Mouse (Mus musculus) 3134 (cell line): ENCODE measurements around the gene Tppp2.

Experiments used
- DNase-seq: peaks from one replicate; pipeline ENCODE4 v3.0.0-alpha.2; 2011; ENCODE audit warnings: low spot score; ENCODE audit not compliant: insufficient read length; ENCODE audit errors: extremely low read depth

The Tppp2 gene

GRCm38 (mm10) chr14:51918125-51918524 is at the start of gene Tppp2:
Gene Tppp2 (plus strand): TSS chr14:51918425.
- no peak for DNase-seq

- DNase-seq = no peak
Measured at GRCm38 (mm10) chr14:51870756-51871155, 47.5 kb upstream of the Tppp2 start.

DNA sequence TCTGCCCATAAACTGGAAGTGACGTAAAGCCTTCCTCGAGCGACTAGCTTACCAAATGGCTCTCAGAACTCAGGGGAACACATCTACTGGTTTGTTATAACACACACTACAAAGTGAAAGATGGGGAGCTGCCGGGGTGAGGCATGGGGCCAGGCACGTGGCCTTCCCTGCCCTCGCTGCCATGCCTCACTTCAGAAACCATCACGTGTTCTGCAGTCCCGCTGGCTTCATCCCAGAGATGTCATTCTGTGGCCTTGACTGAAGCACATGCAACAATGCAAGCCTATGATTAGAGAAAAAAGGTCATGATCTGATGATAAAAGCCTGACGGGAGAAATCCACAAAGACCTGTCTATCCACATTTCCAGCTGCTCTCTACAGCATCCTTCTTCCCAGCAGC is 46.5 kb upstream of the Tppp2 start:
- no peak for DNase-seq

DNA sequence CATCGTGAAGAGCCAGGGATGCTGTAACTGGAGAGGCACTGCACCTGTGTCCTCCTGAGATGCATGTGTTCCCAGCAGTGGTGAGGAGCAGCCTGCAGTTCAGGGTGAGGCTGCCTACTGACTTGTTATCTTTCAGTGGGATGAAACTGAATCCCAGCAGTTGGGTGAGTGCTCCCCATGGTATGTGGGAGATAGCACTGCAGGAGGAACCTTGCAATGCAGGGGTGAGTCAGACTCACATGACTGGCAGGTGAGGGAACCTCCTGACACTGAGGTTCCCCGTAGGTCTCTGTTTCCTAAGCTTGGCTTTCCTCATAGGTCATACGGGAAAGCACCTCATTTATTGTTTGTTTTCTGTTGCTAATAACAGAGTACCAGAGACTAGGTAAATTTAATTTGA is 40.7 kb upstream of the Tppp2 start:
- no peak for DNase-seq

GRCm38 (mm10) chr14:51883527-51884030 is 34.6 kb upstream of the Tppp2 start:
- DNase-seq = peak; percentile 63

- DNase-seq = no peak
Measured at GRCm38 (mm10) chr14:51884031-51884544, 34.1 kb upstream of the Tppp2 start.

GRCm38 (mm10) chr14:51884598-51885331 is 33.5 kb upstream of the Tppp2 start, which contains the start of gene Mettl17:
Gene Mettl17 (plus strand): TSS chr14:51884842.
- DNase-seq = peak; percentile 93

DNA sequence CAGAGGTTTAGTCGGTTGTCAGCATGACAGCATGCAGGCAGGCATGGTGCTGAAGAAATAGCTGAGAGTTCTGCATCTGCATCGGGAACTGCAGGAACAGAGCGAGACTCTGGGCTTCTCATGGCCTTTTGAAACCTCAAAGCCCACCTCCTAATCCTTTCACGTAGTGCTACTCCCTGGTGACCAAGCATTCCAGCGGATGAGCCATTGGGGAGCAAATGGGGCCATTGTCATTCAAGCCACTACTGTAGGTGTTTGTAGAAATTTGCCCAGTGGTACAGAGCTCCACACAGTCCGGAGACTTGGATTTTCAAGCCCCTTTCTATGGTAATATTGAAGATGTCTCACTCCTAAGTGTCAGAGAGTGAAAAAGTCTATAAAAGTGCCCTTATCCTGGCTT is 32.2 kb upstream of the Tppp2 start:
- DNase-seq = no peak

DNA sequence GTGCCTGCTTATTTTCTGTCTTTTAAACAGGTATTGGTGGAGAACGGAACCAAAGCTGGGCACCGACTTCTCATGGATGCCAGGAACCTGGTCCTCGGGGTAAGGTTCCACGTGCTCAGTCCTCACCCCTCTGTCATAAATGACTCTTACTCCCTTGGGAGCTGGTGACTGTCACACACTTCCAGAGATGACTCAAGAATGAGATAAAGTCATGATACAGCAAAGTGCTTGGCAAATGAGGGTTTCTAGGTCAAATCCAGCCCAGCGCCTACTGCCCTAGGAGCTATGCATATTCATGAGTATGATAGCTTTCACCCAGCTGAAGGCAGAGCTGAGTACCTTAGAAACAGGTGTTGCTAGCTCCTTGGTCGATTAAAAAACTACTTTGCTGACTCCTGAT is 28.4 kb upstream of the Tppp2 start:
- DNase-seq = no peak

- DNase-seq = no peak
Measured at GRCm38 (mm10) chr14:51892191-51892939, 25.9 kb upstream of the Tppp2 start, which contains the start of gene Slc39a2. Gene Slc39a2 (plus strand): TSS chr14:51892889.

- no peak for DNase-seq
Measured at GRCm38 (mm10) chr14:51893094-51893794, 25.0 kb upstream of the Tppp2 start.

- no peak for DNase-seq
Measured at GRCm38 (mm10) chr14:51893809-51894208, 24.4 kb upstream of the Tppp2 start.

- no peak for DNase-seq
Measured at GRCm38 (mm10) chr14:51895071-51895470, 23.2 kb upstream of the Tppp2 start.

DNA sequence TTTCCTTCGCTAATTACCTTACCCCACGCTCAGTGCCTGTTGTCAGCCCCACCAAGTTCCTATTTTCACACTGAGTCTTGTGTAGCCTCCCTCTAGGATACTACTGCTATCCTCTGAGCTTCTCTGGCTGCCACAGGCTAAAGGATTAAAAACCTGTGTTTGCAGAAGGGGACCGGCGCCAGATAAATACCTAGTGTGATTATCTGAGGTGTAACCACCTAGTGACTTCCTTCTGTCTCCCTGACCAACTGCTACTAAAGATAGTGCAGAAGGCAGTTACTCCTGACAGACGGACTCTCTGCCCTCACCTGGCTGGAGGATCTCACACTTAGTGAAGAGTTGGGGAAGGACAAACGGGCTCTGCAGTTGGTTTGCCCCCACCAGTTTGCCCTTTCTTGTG is 22.2 kb upstream of the Tppp2 start:
- DNase-seq = no peak

DNA sequence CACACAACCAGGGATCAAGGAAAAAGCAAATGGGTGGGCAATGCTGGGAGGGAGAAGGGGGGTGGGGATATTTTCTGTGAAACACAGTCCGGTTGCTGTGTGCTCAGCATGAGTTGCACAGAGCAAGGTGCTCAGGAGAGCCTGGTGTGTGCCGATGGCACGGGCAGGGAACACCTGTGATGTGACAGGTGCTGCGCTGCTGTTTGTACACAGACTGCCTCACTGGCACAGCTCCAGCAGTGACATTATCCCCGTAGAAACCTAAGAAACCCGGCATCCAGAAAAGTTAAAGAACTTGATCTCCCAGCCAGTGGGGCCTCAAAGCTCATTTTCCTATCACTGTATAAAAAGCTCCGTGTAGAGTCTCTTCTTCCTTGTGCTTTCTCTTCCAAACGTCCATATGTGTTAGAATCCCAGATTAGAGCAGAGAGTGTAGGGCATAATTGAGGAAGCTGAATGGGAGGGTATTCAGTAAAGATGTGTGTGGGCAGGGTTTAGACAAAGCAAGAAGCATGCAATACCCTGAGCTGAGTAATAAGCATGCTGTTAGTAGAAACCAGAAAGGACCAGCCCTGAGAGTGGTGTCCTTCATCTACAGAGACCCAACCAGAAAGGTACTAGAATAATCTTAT is 21.6 kb upstream of the Tppp2 start:
- no peak for DNase-seq

- no peak for DNase-seq
Measured at GRCm38 (mm10) chr14:51899351-51899750, 18.9 kb upstream of the Tppp2 start.

DNA sequence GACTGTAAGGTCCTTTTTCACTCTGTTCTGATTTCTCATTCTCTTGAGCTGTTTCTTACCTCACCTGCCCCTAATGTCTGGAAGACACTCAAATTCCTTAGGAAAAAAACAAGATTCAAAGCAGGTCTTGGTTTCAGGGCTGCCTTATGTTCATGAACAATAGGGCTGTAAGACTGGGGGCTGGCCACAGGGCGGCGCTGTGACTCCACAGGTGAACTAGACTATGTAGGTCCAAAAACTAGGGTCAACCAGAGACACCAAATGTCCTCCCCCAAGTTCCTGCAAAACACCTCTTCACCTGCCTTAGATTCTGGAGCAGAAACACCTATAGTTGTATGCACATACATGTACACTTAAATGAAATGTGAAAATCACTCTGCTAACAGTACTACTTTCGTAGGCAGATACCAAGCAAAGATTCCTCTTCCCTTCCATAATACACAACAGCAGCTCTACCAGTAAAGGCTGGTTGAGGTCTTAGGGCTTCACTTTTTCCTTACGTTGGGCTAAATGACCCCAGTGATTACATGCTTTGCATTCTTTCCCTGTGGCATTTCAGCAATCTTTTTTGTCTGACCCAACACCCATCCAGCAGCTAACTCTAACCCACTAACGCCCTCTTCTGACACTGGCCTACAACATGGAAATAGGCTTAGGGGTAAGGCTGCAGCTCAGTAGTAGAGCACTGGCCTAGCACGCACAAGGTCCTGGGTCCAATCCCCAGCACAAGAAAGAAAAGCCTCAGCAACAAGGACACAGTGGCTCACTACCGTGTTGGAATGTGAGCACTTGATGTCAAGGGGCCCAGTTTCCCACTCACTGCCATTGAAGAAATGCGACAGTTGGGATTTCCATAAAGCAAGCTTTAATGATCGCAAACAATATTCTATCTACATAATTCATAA is 15.2 kb upstream of the Tppp2 start:
- DNase-seq = no peak

- DNase-seq = no peak
Measured at GRCm38 (mm10) chr14:51903782-51904181, 14.4 kb upstream of the Tppp2 start.

GRCm38 (mm10) chr14:51904706-51905105 is 13.5 kb upstream of the Tppp2 start:
- no peak for DNase-seq
